Mouse (Mus musculus): Measurements from ENCODE around the gene Gabbr1.

The Gabbr1 gene

DNA sequence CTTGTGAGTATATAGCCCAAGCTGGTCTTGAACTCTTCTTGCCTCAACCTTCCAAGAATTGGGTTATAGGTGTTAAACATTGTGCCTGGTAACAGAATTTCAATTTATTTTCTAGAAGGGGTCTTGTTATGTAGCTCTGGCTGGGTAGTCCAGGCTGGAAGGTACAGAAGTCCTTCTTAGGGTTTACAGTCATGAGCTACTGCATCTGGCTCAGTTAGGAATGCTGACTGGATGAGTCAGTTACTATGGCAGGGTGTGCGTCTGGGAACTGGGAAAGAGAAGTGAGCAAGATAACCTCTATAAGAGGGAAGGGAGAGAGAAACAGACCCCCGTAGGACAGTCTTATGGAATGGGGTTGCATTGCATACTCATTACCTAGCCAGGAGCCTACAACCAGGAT is 30.0 kb downstream of the Gabbr1 start:
- no peak for DNase-seq (ENCODE audit: low read depth, low spot score)
- H3K36me3 ChIP-seq (ENCODE audit: control insufficient read depth, insufficient read depth, low read length, poor library complexity, severe bottlenecking) = no peaks in the 10 kb centered on the region
- H3K27me3 ChIP-seq (ENCODE audit: control insufficient read depth, insufficient read depth, low read length, poor library complexity, severe bottlenecking) = no peaks in the 10 kb centered on the region

DNA sequence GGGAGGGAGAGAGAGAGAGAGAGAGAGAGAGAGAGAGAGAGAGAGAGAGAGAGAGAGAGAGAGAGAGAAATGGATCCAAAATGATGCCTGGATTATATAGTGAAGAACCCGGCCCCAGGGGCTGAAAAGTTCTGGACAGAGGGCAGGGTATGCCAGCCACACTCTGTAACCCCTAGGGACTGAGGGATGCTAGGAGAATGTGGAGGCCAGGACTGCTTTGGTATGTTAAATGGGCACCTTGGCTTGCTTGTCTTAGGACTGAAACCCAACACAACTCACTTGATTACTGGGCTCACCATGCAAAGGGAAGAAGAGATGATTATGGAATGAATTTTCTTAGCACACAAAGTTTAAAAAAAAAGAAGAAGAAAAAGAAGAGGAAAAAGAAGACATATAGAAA is 32.4 kb downstream of the Gabbr1 start:
- no peak for DNase-seq (ENCODE audit: low read depth, low spot score)
- Histone ChIP-seq H3K36me3 (ENCODE audit: control insufficient read depth, insufficient read depth, low read length, poor library complexity, severe bottlenecking) (no peaks in the 10 kb centered on the region), H3K27me3 (ENCODE audit: control insufficient read depth, insufficient read depth, low read length, poor library complexity, severe bottlenecking) (no peaks in the 10 kb centered on the region)

DNA sequence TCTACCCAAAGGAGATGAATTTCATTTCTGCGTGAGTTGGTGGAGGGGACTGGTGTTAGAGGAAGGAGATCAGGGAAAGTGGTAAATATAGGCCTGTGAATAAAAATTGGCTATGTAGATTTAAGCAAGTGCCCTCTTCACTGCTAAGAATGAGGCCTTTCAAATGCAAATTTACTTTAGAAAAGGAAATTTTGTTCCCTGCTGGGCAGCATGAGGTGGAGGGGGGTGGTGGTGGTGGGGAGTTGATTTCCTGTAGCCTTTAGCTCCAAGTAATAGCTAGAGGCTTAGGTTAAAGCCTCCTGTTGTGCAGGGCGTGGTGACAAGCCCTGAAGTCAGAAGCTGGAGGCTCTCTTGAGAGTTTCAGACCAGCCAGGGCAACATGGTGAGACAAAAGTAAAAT is 33.2 kb downstream of the Gabbr1 start:
- no peaks in the 10 kb centered on the region for H3K27me3 ChIP-seq (ENCODE audit: control insufficient read depth, insufficient read depth, low read length, poor library complexity, severe bottlenecking)
- DNase-seq (ENCODE audit: low read depth, low spot score) = no peak
- H3K36me3 ChIP-seq (ENCODE audit: control insufficient read depth, insufficient read depth, low read length, poor library complexity, severe bottlenecking) = no peaks in the 10 kb centered on the region

DNA sequence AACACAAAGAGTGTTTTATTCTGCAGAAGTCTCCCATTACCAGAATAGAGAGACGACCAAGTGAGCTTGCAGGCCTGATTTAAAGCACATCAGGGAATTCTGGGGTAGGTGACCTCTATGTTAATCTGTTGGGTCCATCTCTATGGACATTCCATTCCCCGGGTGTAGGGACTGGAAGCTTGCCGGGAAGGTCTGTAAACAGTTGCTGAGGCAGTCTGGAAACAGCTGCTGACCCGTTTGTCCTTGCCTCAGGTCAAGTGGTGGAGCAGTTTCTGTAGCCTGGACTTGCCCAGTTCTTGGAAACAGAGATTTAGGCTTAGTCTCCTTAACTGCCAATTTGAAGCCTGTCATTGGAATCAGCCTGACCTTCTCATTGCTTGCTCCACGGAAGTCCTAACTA is 34.4 kb downstream of the Gabbr1 start:
- no peak for DNase-seq (ENCODE audit: low read depth, low spot score)
- Histone ChIP-seq H3K36me3 (ENCODE audit: control insufficient read depth, insufficient read depth, low read length, poor library complexity, severe bottlenecking) (no peaks in the 10 kb centered on the region), H3K27me3 (ENCODE audit: control insufficient read depth, insufficient read depth, low read length, poor library complexity, severe bottlenecking) (no peaks in the 10 kb centered on the region)

DNA sequence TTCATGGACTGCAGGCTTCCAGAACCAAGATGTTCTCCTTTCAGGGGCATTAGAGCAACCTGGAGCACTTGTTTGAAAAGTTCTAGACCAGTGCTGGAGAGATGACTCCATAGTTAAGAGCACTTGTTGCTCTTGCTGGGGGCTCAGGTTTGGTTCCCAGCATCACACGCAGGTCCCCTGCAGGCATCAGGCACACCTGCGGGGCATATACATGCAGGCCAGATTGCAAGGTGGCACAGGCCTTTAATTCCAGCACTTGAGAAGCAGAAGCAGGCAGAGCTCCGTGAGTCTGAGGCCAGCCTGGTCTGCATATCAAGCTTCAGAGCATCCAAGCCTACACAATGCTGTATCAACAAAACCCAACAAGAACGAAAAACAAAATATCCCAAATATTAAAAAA is 35.9 kb downstream of the Gabbr1 start:
- Histone ChIP-seq H3K27me3 (ENCODE audit: control insufficient read depth, insufficient read depth, low read length, poor library complexity, severe bottlenecking) (no peaks in the 10 kb centered on the region), H3K36me3 (ENCODE audit: control insufficient read depth, insufficient read depth, low read length, poor library complexity, severe bottlenecking) (no peaks in the 10 kb centered on the region)
- DNase-seq (ENCODE audit: low read depth, low spot score) = no peak

DNA sequence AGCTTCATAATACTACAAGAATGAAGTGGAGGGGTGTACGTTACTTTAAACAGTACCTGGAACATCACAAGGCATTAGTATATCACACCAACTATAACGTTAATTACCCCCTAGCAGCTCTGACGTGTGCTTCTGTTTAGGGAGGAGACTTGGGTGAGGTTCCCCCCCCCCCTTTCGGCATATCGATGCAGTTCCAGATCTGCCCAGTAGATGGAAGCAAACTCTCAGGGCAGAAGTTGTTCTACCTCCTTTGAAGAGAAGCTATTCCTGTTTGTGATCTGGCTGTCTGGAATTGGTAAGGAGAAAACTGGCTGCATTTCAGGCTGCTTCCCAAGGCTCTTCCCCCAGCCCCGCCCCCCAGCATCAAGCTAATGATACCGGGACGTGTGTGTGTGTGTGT is 37.6 kb downstream of the Gabbr1 start:
- Histone ChIP-seq H3K36me3 (ENCODE audit: control insufficient read depth, insufficient read depth, low read length, poor library complexity, severe bottlenecking) (no peaks in the 10 kb centered on the region), H3K27me3 (ENCODE audit: control insufficient read depth, insufficient read depth, low read length, poor library complexity, severe bottlenecking) (no peaks in the 10 kb centered on the region)
- peak; percentile 82 for DNase-seq (ENCODE audit: low read depth, low spot score)

DNA sequence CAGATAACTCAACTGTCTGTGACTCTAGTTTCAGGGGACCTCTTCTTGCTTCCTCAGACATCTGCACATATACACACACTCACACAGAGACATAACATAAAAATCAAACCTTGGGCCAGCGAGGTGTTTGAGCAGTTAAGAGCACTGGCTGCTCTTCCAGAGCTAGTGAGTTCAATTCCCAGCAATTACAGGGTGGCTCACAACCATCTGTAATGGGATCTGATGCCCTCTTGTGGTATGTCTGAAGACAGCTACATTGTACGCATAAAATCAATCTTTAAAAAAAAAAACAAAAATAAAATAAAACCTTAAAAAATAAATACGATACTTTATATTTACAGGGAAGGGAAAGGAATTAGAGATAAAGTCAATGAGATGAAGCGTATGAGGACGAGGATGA is 38.9 kb downstream of the Gabbr1 start:
- no peaks in the 10 kb centered on the region for H3K36me3 ChIP-seq (ENCODE audit: control insufficient read depth, insufficient read depth, low read length, poor library complexity, severe bottlenecking)
- H3K27me3 ChIP-seq (ENCODE audit: control insufficient read depth, insufficient read depth, low read length, poor library complexity, severe bottlenecking) = no peaks in the 10 kb centered on the region
- peak; percentile 3 for DNase-seq (ENCODE audit: low read depth, low spot score)

DNA sequence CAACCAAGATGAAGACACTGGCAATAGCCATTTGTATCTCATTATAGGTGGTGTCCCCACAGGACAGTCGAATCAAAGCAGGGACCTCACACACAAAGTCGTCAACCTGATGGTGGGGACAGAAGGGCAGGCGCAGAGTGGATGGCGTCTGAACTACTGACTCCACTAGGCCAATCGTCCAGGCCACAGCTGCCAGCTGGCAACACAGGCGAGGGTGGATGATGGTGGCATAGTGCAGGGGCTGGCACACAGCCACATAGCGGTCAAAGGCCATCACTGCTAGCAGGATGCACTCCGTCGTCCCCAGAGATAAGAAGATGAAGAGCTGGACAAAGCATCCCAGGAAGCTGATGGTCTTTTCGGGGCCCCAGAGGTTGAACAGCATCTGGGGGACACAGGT is 39.8 kb downstream of the Gabbr1 start:
- Histone ChIP-seq H3K27me3 (ENCODE audit: control insufficient read depth, insufficient read depth, low read length, poor library complexity, severe bottlenecking) (no peaks in the 10 kb centered on the region), H3K36me3 (ENCODE audit: control insufficient read depth, insufficient read depth, low read length, poor library complexity, severe bottlenecking) (no peaks in the 10 kb centered on the region)
- DNase-seq (ENCODE audit: low read depth, low spot score) = no peak

DNA sequence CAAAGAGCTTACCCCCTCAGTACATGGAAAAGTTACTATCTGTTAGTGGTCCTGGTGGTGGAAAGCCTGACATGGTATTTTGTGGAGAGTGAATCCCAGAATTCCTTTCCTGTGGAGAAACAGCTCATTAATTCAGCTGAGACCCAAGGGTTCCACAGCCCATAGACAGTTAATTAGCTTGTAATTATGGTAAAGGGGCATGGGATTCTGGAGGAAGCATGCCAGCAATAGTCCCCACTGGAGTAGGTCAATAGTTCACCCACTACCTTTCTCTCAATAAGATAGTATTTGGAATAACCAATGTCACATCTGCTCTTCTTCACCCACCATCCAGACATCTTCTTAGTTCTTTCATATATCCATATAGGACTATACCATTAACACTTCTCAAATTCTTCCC is 42.6 kb downstream of the Gabbr1 start, which contains the start of gene Olfr90:
Gene Olfr90 (minus strand): TSS at position 101 of the 400 bp plus-strand sequence.
- H3K36me3 ChIP-seq (ENCODE audit: control insufficient read depth, insufficient read depth, low read length, poor library complexity, severe bottlenecking) = no peaks in the 10 kb centered on the region
- no peaks in the 10 kb centered on the region for H3K27me3 ChIP-seq (ENCODE audit: control insufficient read depth, insufficient read depth, low read length, poor library complexity, severe bottlenecking)
- DNase-seq (ENCODE audit: low read depth, low spot score) = no peak

DNA sequence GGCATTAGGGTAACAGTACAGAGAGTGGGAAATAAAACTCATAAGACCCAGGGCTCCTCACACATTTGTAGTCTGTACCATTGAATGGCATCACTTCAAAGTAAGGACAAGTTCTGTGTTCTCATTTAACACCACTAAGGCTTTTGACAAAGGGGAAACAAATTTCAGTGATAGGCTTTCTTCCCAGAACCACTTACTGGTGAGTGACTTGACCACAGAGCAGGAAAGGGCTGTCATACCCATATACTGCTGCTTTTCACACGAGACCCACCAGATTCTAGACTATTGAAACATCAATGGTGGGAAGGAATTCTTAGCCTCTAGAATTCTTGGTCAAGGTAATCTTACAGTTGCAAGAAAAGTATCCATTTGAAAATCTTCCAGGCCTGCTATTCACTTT is 46.4 kb downstream of the Gabbr1 start:
- no peaks in the 10 kb centered on the region for H3K36me3 ChIP-seq (ENCODE audit: control insufficient read depth, insufficient read depth, low read length, poor library complexity, severe bottlenecking)
- DNase-seq (ENCODE audit: low read depth, low spot score) = no peak
- no peaks in the 10 kb centered on the region for H3K27me3 ChIP-seq (ENCODE audit: control insufficient read depth, insufficient read depth, low read length, poor library complexity, severe bottlenecking)

DNA sequence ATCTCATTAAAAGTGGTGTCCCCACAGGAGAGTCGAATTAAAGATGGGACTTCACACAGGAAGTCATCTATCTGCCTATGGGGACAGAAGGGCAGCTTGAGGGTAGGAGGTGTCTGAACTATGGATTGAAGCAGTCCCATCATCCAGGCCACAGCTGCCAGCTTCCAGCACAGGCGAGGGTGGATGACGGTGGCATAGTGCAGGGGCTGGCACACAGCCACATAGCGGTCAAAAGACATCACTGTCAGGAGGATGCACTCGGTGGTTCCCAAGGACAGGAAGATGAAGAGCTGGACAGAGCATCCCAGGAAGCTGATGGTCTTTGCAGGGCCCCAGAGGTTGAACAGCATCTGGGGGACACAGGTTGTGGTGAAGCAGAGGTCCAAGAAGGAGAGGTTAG is 47.5 kb downstream of the Gabbr1 start:
- DNase-seq (ENCODE audit: low read depth, low spot score) = no peak
- H3K27me3 ChIP-seq (ENCODE audit: control insufficient read depth, insufficient read depth, low read length, poor library complexity, severe bottlenecking) = no peaks in the 10 kb centered on the region
- H3K36me3 ChIP-seq (ENCODE audit: control insufficient read depth, insufficient read depth, low read length, poor library complexity, severe bottlenecking) = no peaks in the 10 kb centered on the region

DNA sequence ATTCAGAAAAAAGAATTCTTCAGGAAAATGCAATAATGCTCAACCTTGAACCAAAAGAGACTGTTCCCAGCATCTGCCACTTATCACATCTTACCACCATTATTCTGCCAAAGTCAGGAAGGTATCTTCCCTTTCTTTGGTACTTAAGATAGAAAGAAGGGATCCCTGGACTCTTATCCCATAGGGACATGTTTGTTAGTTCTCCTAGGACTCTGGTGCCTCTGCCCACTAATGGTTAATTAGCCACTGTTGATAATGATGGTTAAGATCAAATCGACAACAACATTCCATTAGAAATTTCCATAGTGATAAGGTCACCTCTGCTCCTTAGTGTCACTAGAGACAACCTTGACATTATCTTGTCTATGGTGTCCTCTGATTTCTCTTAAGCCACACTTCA is 52.4 kb downstream of the Gabbr1 start, which contains the start of gene Olfr91:
Gene Olfr91 (minus strand): TSS at position 101 of the 400 bp plus-strand sequence.
- H3K36me3 ChIP-seq (ENCODE audit: control insufficient read depth, insufficient read depth, low read length, poor library complexity, severe bottlenecking) = no peaks in the 10 kb centered on the region
- H3K27me3 ChIP-seq (ENCODE audit: control insufficient read depth, insufficient read depth, low read length, poor library complexity, severe bottlenecking) = no peaks in the 10 kb centered on the region
- DNase-seq (ENCODE audit: low read depth, low spot score) = no peak

DNA sequence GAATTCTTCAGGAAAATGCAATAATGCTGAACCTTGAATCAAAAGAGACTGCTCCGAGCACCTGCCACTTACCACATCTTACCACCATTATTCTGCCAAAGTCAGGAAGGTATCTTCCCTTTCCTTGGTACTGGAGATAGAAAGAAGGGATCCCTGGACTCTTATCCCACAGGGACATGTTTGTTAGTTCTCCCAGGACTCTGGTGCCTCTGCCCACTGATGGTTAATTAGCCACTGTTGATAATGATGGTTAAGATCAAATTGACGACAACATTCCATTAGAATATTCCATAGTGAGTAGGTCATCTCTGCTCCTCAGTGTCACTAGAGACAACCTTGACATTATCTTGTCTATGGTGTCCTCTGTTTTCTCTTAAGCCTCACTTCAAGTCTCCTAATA is 74.2 kb downstream of the Gabbr1 start, which contains the start of gene Olfr92:
Gene Olfr92 (minus strand): TSS at position 101 of the 400 bp plus-strand sequence.
- DNase-seq (ENCODE audit: low read depth, low spot score) = no peak
- H3K36me3 ChIP-seq (ENCODE audit: control insufficient read depth, insufficient read depth, low read length, poor library complexity, severe bottlenecking) = no peaks in the 10 kb centered on the region
- H3K27me3 ChIP-seq (ENCODE audit: control insufficient read depth, insufficient read depth, low read length, poor library complexity, severe bottlenecking) = no peaks in the 10 kb centered on the region
